Mouse (Mus musculus): ENCODE results near the gene Ap1g1. TPM values are rescaled to one million over a fixed set of nuclear protein-coding genes. Genes with fewer than 3 reads are reported as not detected.

Gene Ap1g1
- polyA plus RNA-seq, 1 experiment: not detected

- Histone ChIP-seq H3K4me1 (ENCODE audit: control insufficient read depth, insufficient read depth, low read length) (no peaks in the 10 kb centered on the region), H3K27ac (ENCODE audit: insufficient read depth, low read depth, low read length) (no peak overlapping the region), H3K4me3 (ENCODE audit: insufficient read depth, low read depth, low read length) (no peak overlapping the region)
- TF ChIP-seq POLR2A (IDR thresholded peaks at IDR 0.05; ENCODE audit: insufficient read depth, low read depth, low read length) (no peak), CTCF (IDR thresholded peaks at IDR 0.05; ENCODE audit: insufficient read depth, low read depth, low read length) (no peak)
- WGBS: 94% methylated on average over 2 of the region's 2 CpGs
Observed at GRCm38 (mm10) chr8:109839822-109840221, 61.5 kb downstream of the Ap1g1 start.

GRCm38 (mm10) chr8:109842468-109842867, 64.1 kb downstream of the Ap1g1 start:
- Histone ChIP-seq H3K4me1 (ENCODE audit: control insufficient read depth, insufficient read depth, low read length) (no peaks in the 10 kb centered on the region), H3K4me3 (ENCODE audit: insufficient read depth, low read depth, low read length) (no peak overlapping the region), H3K27ac (ENCODE audit: insufficient read depth, low read depth, low read length) (no peak overlapping the region)
- WGBS: 97% methylated on average over 1 of the region's 1 CpGs
- TF ChIP-seq CTCF (IDR thresholded peaks at IDR 0.05; ENCODE audit: insufficient read depth, low read depth, low read length) (no peak), POLR2A (IDR thresholded peaks at IDR 0.05; ENCODE audit: insufficient read depth, low read depth, low read length) (no peak)

- WGBS: 76% methylated on average over 2 of the region's 2 CpGs
- H3K27ac ChIP-seq (ENCODE audit: insufficient read depth, low read depth, low read length): no peak overlapping the region
- no peaks in the 10 kb centered on the region for H3K4me1 ChIP-seq (ENCODE audit: control insufficient read depth, insufficient read depth, low read length)
- H3K4me3 ChIP-seq (ENCODE audit: insufficient read depth, low read depth, low read length): no peak overlapping the region
- TF ChIP-seq POLR2A (IDR thresholded peaks at IDR 0.05; ENCODE audit: insufficient read depth, low read depth, low read length) (no peak), CTCF (IDR thresholded peaks at IDR 0.05; ENCODE audit: insufficient read depth, low read depth, low read length) (no peak)
Observed at GRCm38 (mm10) chr8:109847866-109848265, 69.5 kb downstream of the Ap1g1 start.

- Histone ChIP-seq H3K27ac (ENCODE audit: insufficient read depth, low read depth, low read length) (no peak overlapping the region), H3K4me3 (ENCODE audit: insufficient read depth, low read depth, low read length) (no peak overlapping the region), H3K4me1 (ENCODE audit: control insufficient read depth, insufficient read depth, low read length) (no peaks in the 10 kb centered on the region)
- TF ChIP-seq CTCF (IDR thresholded peaks at IDR 0.05; ENCODE audit: insufficient read depth, low read depth, low read length) (no peak), POLR2A (IDR thresholded peaks at IDR 0.05; ENCODE audit: insufficient read depth, low read depth, low read length) (no peak)
- 58% methylated on average over 3 of the region's 3 CpGs for WGBS
Observed at GRCm38 (mm10) chr8:109848981-109849380, 70.6 kb downstream of the Ap1g1 start.

- H3K4me3 ChIP-seq (ENCODE audit: insufficient read depth, low read depth, low read length): no peak overlapping the region
- H3K27ac ChIP-seq (ENCODE audit: insufficient read depth, low read depth, low read length): no peak overlapping the region
- 30% methylated on average over 6 of the region's 6 CpGs for WGBS
- TF ChIP-seq CTCF (IDR thresholded peaks at IDR 0.05; ENCODE audit: insufficient read depth, low read depth, low read length): no peak
- H3K4me1 ChIP-seq (ENCODE audit: control insufficient read depth, insufficient read depth, low read length): no peaks in the 10 kb centered on the region
Observed at GRCm38 (mm10) chr8:109853423-109853822, 75.1 kb downstream of the Ap1g1 start.

GRCm38 (mm10) chr8:109854522-109854921, 76.2 kb downstream of the Ap1g1 start:
- Histone ChIP-seq H3K4me3 (ENCODE audit: insufficient read depth, low read depth, low read length) (no peak overlapping the region), H3K4me1 (ENCODE audit: control insufficient read depth, insufficient read depth, low read length) (no peaks in the 10 kb centered on the region), H3K27ac (ENCODE audit: insufficient read depth, low read depth, low read length) (no peak overlapping the region)
- no peak for TF ChIP-seq POLR2A (IDR thresholded peaks at IDR 0.05; ENCODE audit: insufficient read depth, low read depth, low read length)
- TF ChIP-seq CTCF (IDR thresholded peaks at IDR 0.05; ENCODE audit: insufficient read depth, low read depth, low read length): no peak
- WGBS: 92% methylated on average over 4 of the region's 4 CpGs

GRCm38 (mm10) chr8:109855451-109855850, 77.1 kb downstream of the Ap1g1 start:
- H3K4me3 ChIP-seq (ENCODE audit: insufficient read depth, low read depth, low read length): no peak overlapping the region
- WGBS: 96% methylated on average over 6 of the region's 6 CpGs
- no peaks in the 10 kb centered on the region for H3K4me1 ChIP-seq (ENCODE audit: control insufficient read depth, insufficient read depth, low read length)
- TF ChIP-seq POLR2A (IDR thresholded peaks at IDR 0.05; ENCODE audit: insufficient read depth, low read depth, low read length) (no peak), CTCF (IDR thresholded peaks at IDR 0.05; ENCODE audit: insufficient read depth, low read depth, low read length) (no peak)
- H3K27ac ChIP-seq (ENCODE audit: insufficient read depth, low read depth, low read length): no peak overlapping the region

GRCm38 (mm10) chr8:109863398-109863797, 85.0 kb downstream of the Ap1g1 start:
- WGBS: 84% methylated on average over 2 of the region's 2 CpGs
- peaks cover 4% of the 10 kb centered on the region; the same call in 1 of the 2 replicates for H3K4me1 ChIP-seq (ENCODE audit: control insufficient read depth, insufficient read depth, low read length)
- no peak overlapping the region for H3K4me3 ChIP-seq (ENCODE audit: insufficient read depth, low read depth, low read length)
- no peak for TF ChIP-seq POLR2A (IDR thresholded peaks at IDR 0.05; ENCODE audit: insufficient read depth, low read depth, low read length)
- TF ChIP-seq CTCF (IDR thresholded peaks at IDR 0.05; ENCODE audit: insufficient read depth, low read depth, low read length): no peak
- no peak overlapping the region for H3K27ac ChIP-seq (ENCODE audit: insufficient read depth, low read depth, low read length)

GRCm38 (mm10) chr8:109864798-109865197, 86.4 kb downstream of the Ap1g1 start:
- H3K4me1 ChIP-seq (ENCODE audit: control insufficient read depth, insufficient read depth, low read length): peaks cover 4% of the 10 kb centered on the region; the same call in 1 of the 2 replicates
- no peak overlapping the region for H3K27ac ChIP-seq (ENCODE audit: insufficient read depth, low read depth, low read length)
- no peak overlapping the region for H3K4me3 ChIP-seq (ENCODE audit: insufficient read depth, low read depth, low read length)
- 85% methylated on average over 2 of the region's 2 CpGs for WGBS
- TF ChIP-seq POLR2A (IDR thresholded peaks at IDR 0.05; ENCODE audit: insufficient read depth, low read depth, low read length): no peak
- no peak for TF ChIP-seq CTCF (IDR thresholded peaks at IDR 0.05; ENCODE audit: insufficient read depth, low read depth, low read length)

- Histone ChIP-seq H3K4me1 (ENCODE audit: control insufficient read depth, insufficient read depth, low read length) (peaks cover 4% of the 10 kb centered on the region; the same call in 1 of the 2 replicates), H3K4me3 (ENCODE audit: insufficient read depth, low read depth, low read length) (no peak overlapping the region), H3K27ac (ENCODE audit: insufficient read depth, low read depth, low read length) (no peak overlapping the region)
- TF ChIP-seq CTCF (IDR thresholded peaks at IDR 0.05; ENCODE audit: insufficient read depth, low read depth, low read length): no peak
- no peak for TF ChIP-seq POLR2A (IDR thresholded peaks at IDR 0.05; ENCODE audit: insufficient read depth, low read depth, low read length)
- 72% methylated on average over 4 of the region's 4 CpGs for WGBS
Observed at GRCm38 (mm10) chr8:109865536-109865935, 87.2 kb downstream of the Ap1g1 start.

Data from olfactory bulb, adult 2 months (tissue).